Mouse (Mus musculus) kidney, embryonic 16.5 days (tissue): ENCODE results near the gene Dis3. TPM values are rescaled to one million over a fixed set of nuclear protein-coding genes. Genes with fewer than 3 reads are reported as not detected.
"Not testable (repeated sequence)": the region's sequence is repeated elsewhere in the genome, so short reads cannot be mapped to it uniquely, and the experiment has no call there.

Experiments used
- ATAC-seq: fragments of 200-750 bp; cut with Nextera tagmentation; 2 replicates; pipeline ENCODE4 v1.8.0; 2017; ENCODE audit warnings: moderate TSS enrichment; ENCODE audit not compliant: low FRiP score, low TSS enrichment
- H3K27ac ChIP-seq: fragments of 300-500 bp; sonication (generic); 2 replicates; pipeline ENCODE4 v1.5.1; 2014; ENCODE audit warnings: low read length
- H3K27me3 ChIP-seq: fragments of 300-500 bp; sonication (generic); 2 replicates; pipeline ENCODE4 v1.6.1; 2014; ENCODE audit warnings: low read length, control low read depth, mixed read lengths; ENCODE audit not compliant: insufficient read depth
- H3K36me3 ChIP-seq: fragments of 300-500 bp; sonication (generic); 2 replicates; pipeline ENCODE4 v1.6.1; 2014; ENCODE audit warnings: low read length, control low read depth, mixed read lengths; ENCODE audit not compliant: insufficient read depth
- H3K4me1 ChIP-seq: fragments of 300-500 bp; sonication (generic); 2 replicates; pipeline ENCODE4 v1.6.1; 2014; ENCODE audit warnings: low read length, control low read depth, mixed read lengths; ENCODE audit not compliant: insufficient read depth
- H3K4me2 ChIP-seq: fragments of 300-500 bp; sonication (generic); replicated peaks from 2 replicates; pipeline ENCODE4 v1.6.1; 2014; ENCODE audit warnings: low read depth, low read length
- H3K4me3 ChIP-seq: fragments of 300-500 bp; sonication (generic); 2 replicates; pipeline ENCODE4 v1.5.1; 2014; ENCODE audit warnings: mild to moderate bottlenecking, low read length
- H3K9ac ChIP-seq: fragments of 300-500 bp; sonication (generic); replicated peaks from 2 replicates; pipeline ENCODE4 v1.6.1; 2014; ENCODE audit warnings: low read length
- H3K9me3 ChIP-seq: fragments of 300-500 bp; sonication (generic); 2 replicates; pipeline ENCODE4 v1.6.1; 2016; ENCODE audit warnings: low read length, control low read depth
- WGBS: fragments of 180-500 bp; shearing (Covaris S2); extraction: QIAGEN DNeasy Blood & Tissue Kit; methylation state at CpG from one replicate; pipeline ENCODE4 v1.1.7; 2014; 5-methylcytosine and 5-hydroxymethylcytosine counted together
- polyA plus RNA-seq: library from polyadenylated mRNA; unstranded; fragments of >200 nt; fragmentation: Nextera tagmentation; extraction: Ambion mirVana; gene quantifications from 2 replicates; pipeline ENCODE4 v1.2.1, GENCODE M21; 2015

Gene Dis3
- polyA plus RNA-seq, 1 experiment from 2014 or later: 28.4 TPM

GRCm38 (mm10) chr14:99044096-99044495, 55.5 kb downstream of the Dis3 start:
- Histone ChIP-seq H3K4me3 (peak overlapping the region; percentile 79), H3K4me1 (peaks cover 44% of the 10 kb centered on the region), H3K27ac (no peak overlapping the region), H3K9me3 (no peaks in the 10 kb centered on the region), H3K27me3 (no peaks in the 10 kb centered on the region), H3K36me3 (0 out of 2 replicates have a peak, but pooled peaks cover 9% of the 10 kb centered on the region), H3K9ac (peak overlapping the region; percentile 10), H3K4me2 (peak overlapping the region; percentile 65)
- ATAC-seq: no peak
- WGBS: 40% methylated on average over 10 of the region's 10 CpGs

- Histone ChIP-seq H3K4me3 (peak overlapping the region; percentile 79), H3K4me2 (peak overlapping the region; percentile 65), H3K9me3 (no peaks in the 10 kb centered on the region), H3K27me3 (no peaks in the 10 kb centered on the region), H3K27ac (no peak overlapping the region), H3K36me3 (0 out of 2 replicates have a peak, but pooled peaks cover 11% of the 10 kb centered on the region), H3K4me1 (peaks cover 38% of the 10 kb centered on the region), H3K9ac (no peak overlapping the region)
- 44% methylated on average over 1 of the region's 1 CpGs for WGBS
- ATAC-seq: no peak
Observed at GRCm38 (mm10) chr14:99043499-99043898, 56.1 kb downstream of the Dis3 start.

GRCm38 (mm10) chr14:99041416-99041815, 58.2 kb downstream of the Dis3 start:
- Histone ChIP-seq H3K4me3 (no peak overlapping the region), H3K27ac (peak overlapping the region; percentile 24; the same call in 1 of the 2 replicates), H3K27me3 (no peaks in the 10 kb centered on the region), H3K4me2 (no peak overlapping the region), H3K36me3 (0 out of 2 replicates have a peak, but pooled peaks cover 11% of the 10 kb centered on the region), H3K4me1 (peaks cover 29% of the 10 kb centered on the region), H3K9me3 (no peaks in the 10 kb centered on the region), H3K9ac (0 out of 2 replicates have a peak overlapping the region, but pooled peaks have one; percentile 26)
- WGBS: 64% methylated on average over 4 of the region's 4 CpGs
- ATAC-seq: no peak

DNA sequence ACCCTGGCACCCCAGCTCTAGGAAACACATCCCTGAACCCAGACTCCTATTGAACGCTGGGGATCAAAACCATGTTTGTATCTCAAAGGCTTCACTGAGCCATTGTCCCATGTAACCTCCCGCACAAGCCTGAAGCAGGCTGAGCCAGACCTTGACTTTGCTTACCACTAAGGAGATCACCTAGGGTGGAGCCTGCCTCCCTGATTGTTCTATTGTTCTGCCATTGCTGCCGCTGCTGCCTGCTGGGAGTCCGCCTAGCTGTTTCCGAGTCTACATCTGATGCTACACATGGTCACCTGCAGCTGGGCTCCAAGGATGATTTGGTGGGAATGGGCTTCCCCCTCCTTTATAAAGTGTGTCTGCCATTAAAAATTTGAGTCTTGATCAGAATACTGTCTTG, 60.3 kb downstream of the Dis3 start:
- not testable (repeated sequence) for H3K4me3 ChIP-seq, H3K9ac ChIP-seq, H3K27ac ChIP-seq, H3K27me3 ChIP-seq, ATAC-seq, H3K9me3 ChIP-seq, H3K4me2 ChIP-seq
- 82% methylated on average over 5 of the region's 5 CpGs for WGBS
- peaks cover 22% of the 10 kb centered on the region for H3K4me1 ChIP-seq
- H3K36me3 ChIP-seq: peaks cover 14% of the 10 kb centered on the region; the same call in 1 of the 2 replicates

DNA sequence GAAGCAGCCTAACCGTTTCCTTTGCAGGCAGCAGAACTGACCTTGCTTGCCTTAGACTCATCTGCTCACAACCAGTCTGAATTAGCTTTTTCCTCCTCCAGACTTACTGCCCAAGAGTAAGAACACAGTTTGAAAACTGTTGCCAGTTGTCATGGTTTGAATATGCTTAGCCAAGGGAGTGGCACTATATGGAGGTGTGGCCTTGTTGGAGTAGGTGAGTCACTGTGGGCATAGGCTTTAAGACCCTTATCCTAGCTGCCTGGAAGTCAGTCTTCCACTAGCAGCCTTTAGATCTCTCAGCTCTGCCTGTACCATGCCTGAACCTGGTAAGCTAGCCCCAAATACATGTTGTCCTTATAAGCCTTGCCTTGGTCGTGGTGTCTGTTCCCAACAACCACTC, 61.9 kb downstream of the Dis3 start:
- no peaks in the 10 kb centered on the region for H3K27me3 ChIP-seq
- 83% methylated on average over 2 of the region's 2 CpGs for WGBS
- no peak; the same call in 1 of the 2 replicates for ATAC-seq

DNA sequence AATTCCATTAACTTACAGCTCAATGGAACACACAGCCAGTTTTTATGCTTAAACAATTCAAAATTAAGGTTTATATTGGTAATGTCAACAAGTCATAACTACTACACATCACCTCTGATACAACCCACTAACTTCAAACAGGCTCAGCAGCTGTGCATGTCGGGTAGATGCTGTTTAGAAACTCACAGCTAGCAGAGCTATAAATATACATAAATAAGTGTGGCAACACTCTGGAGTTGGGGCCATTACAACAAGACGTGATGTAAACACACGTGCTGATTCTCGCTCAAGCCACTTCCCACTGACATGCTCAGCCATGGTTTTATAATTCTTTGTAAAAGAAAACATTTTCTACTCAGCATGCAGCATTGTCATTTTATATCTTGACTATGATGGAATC, 63.5 kb downstream of the Dis3 start:
- Histone ChIP-seq H3K27ac (no peak overlapping the region), H3K27me3 (no peaks in the 10 kb centered on the region), H3K9me3 (no peaks in the 10 kb centered on the region), H3K4me3 (no peak overlapping the region), H3K9ac (no peak overlapping the region), H3K4me1 (peaks cover 2% of the 10 kb centered on the region; the same call in 1 of the 2 replicates), H3K4me2 (no peak overlapping the region), H3K36me3 (peaks cover 25% of the 10 kb centered on the region)
- WGBS: 74% methylated on average over 4 of the region's 4 CpGs
- no peak for ATAC-seq

More for the DNA sequence above, 61.9 kb downstream of the Dis3 start:
- H3K4me2 ChIP-seq: no peak overlapping the region
- peaks cover 21% of the 10 kb centered on the region for H3K36me3 ChIP-seq
- no peak overlapping the region for H3K4me3 ChIP-seq
- H3K27ac ChIP-seq: 0 out of 2 replicates have a peak overlapping the region, but pooled peaks have one; percentile 18
- peaks cover 13% of the 10 kb centered on the region; the same call in 1 of the 2 replicates for H3K4me1 ChIP-seq
- H3K9me3 ChIP-seq: no peaks in the 10 kb centered on the region
- H3K9ac ChIP-seq: no peak overlapping the region

- not testable (repeated sequence) for H3K9me3 ChIP-seq, H3K4me2 ChIP-seq, H3K9ac ChIP-seq, H3K27ac ChIP-seq, ATAC-seq, H3K27me3 ChIP-seq, H3K4me1 ChIP-seq, H3K4me3 ChIP-seq
- WGBS: 94% methylated on average over 8 of the region's 8 CpGs
- H3K36me3 ChIP-seq: peaks cover 25% of the 10 kb centered on the region
Observed at GRCm38 (mm10) chr14:99034851-99035250, 64.7 kb downstream of the Dis3 start.

- WGBS: 87% methylated on average over 5 of the region's 5 CpGs
- Histone ChIP-seq H3K9ac (no peak overlapping the region), H3K36me3 (peaks cover 14% of the 10 kb centered on the region), H3K4me3 (no peak overlapping the region), H3K27ac (no peak overlapping the region), H3K27me3 (no peaks in the 10 kb centered on the region), H3K9me3 (no peaks in the 10 kb centered on the region), H3K4me1 (no peaks in the 10 kb centered on the region), H3K4me2 (no peak overlapping the region)
- no peak for ATAC-seq
Observed at GRCm38 (mm10) chr14:99032596-99032995, 67.0 kb downstream of the Dis3 start.

DNA sequence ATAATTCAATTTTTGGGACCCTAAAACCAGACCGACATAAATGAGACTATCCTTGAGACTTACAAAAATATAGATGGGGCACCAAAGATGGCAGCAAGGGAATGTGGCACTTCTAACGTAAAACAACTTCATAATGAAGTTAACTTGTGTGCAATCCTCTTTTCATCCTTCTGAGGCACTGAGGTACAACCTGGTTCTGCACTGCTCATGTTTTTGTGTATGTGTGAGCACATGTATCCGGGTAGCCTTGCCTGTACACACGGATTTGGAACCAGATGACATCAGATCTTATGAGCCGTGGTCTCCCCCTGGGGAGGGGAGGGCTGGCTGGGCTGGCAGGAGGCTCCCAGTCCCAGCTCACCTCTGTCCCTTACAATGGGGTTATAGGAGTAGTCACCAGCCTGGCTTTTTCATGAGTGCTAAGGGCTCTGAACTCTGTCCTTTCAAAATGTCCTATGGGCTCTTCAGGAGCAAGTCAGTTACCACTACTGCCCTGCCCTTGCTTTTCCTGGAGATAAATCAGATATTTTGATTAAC, 68.2 kb downstream of the Dis3 start:
- 0 out of 2 replicates have a peak, but pooled peaks cover 7% of the 10 kb centered on the region for H3K9me3 ChIP-seq
- no peak overlapping the region for H3K9ac ChIP-seq
- no peak overlapping the region for H3K27ac ChIP-seq
- peaks cover 14% of the 10 kb centered on the region for H3K36me3 ChIP-seq
- no peaks in the 10 kb centered on the region for H3K4me1 ChIP-seq
- no peaks in the 10 kb centered on the region for H3K27me3 ChIP-seq
- no peak overlapping the region for H3K4me2 ChIP-seq
- H3K4me3 ChIP-seq: no peak overlapping the region
- ATAC-seq: no peak
- 86% methylated on average over 5 of the region's 5 CpGs for WGBS

- no peak for ATAC-seq
- H3K9ac ChIP-seq: no peak overlapping the region
- 74% methylated on average over 5 of the region's 5 CpGs for WGBS
Observed at GRCm38 (mm10) chr14:99029987-99030386, 69.6 kb downstream of the Dis3 start.

More at GRCm38 (mm10) chr14:99029987-99030386, 69.6 kb downstream of the Dis3 start:
- H3K4me2 ChIP-seq: no peak overlapping the region
- H3K27me3 ChIP-seq: no peaks in the 10 kb centered on the region
- no peak overlapping the region for H3K4me3 ChIP-seq
- no peak overlapping the region for H3K27ac ChIP-seq
- H3K36me3 ChIP-seq: peaks cover 11% of the 10 kb centered on the region; the same call in 1 of the 2 replicates
- no peaks in the 10 kb centered on the region for H3K4me1 ChIP-seq
- 0 out of 2 replicates have a peak, but pooled peaks cover 7% of the 10 kb centered on the region for H3K9me3 ChIP-seq
